9 mouse cellular contexts compared by ENCODE assay signal in the genomic region with DNA sequence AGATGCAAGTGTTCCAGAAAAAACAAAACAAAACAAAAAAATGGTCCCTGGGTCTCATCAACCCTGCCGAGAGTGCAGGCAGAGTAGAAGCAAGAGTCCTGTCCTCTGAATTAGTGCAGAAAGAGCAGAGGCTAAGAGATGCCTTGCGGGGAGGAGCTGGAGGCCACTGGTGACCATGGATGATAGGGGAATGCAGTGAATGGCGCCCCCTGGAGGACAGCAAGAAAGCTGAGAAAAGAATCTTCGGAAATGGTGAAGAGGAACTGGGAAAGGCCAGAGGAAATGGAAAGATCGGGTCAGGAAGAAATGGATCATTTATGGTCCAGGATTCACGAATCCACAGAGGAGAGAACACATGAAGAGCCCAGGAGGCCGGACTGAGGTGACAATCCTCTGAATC.
DNase-seq lines count a peak whose midpoint lies in the region; ATAC-seq and TF ChIP-seq lines count a peak whose summit lies in the region.
"Had no signal": no experiment of that assay in that cellular context is flagged by ENCODE, and none has a peak within 500 bp of the region (broad histone marks: within the 10 kb centered on the region; RNA-seq: fewer than 3 reads in every experiment).

No protein-coding gene starts in this region.

- ATAC-seq in limb, embryonic 12.5 days (ENCODE audit: insufficient number of reproducible peaks, insufficient read depth, low FRiP score, low TSS enrichment, low read depth) = no peak
- peak; percentile 30; the same call in 1 of the 2 replicates for ATAC-seq in neural tube, embryonic 12.5 days (ENCODE audit: low FRiP score, low read depth)

- H3K4me2 ChIP-seq in limb, embryonic 12.5 days = peak overlapping the region; percentile 26; the same call in 1 of the 2 replicates
- H3K4me2 ChIP-seq in neural tube, embryonic 12.5 days (replicated peaks) = no peak overlapping the region
- H3K4me2 ChIP-seq: embryonic facial prominence, embryonic 13.5 days had no signal

- H3K27me3 ChIP-seq in thymus, adult 2 months (ENCODE audit: control insufficient read depth, insufficient read depth, low read length) = no peaks in the 10 kb centered on the region
- no peaks in the 10 kb centered on the region for H3K27me3 ChIP-seq in limb, embryonic 12.5 days
- H3K27me3 ChIP-seq in neural tube, embryonic 12.5 days (replicated peaks) = no peaks in the 10 kb centered on the region
- H3K27me3 ChIP-seq: embryonic facial prominence, embryonic 13.5 days had no signal

- H3K27ac ChIP-seq in thymus, adult 2 months (ENCODE audit: control insufficient read depth, insufficient read depth, low read length) = no peak overlapping the region
- H3K27ac ChIP-seq in limb, embryonic 12.5 days = no peak overlapping the region
- H3K27ac ChIP-seq in neural tube, embryonic 12.5 days = no peak overlapping the region
- H3K27ac ChIP-seq: embryonic facial prominence, embryonic 13.5 days had no signal

- DNase-seq in thymus, adult 2 months = peak; percentile 44
- DNase-seq in thymus, adult 18-20 months = no peak
- peak; percentile 84 to 87 for DNase-seq in cerebellum, postnatal 36 days
- peak; percentile 75 to 85 for DNase-seq in gastrocnemius, postnatal 4 days (ENCODE audit: low spot score in 2 of 2)
- peak; percentile 51 to 69 for DNase-seq in kidney, adult 8-10 months
- peak; percentile 76 for DNase-seq in testis, postnatal 14 days (ENCODE audit: low spot score)

- 39% methylated on average over 7 of the region's 7 CpGs for WGBS in thymus, adult 2 months
- 47% methylated on average over 7 of the region's 7 CpGs for WGBS in limb, embryonic 12.5 days
- WGBS in neural tube, embryonic 12.5 days = 46% methylated on average over 7 of the region's 7 CpGs

- H3K4me1 ChIP-seq in thymus, adult 2 months (replicated peaks; ENCODE audit: control insufficient read depth, insufficient read depth, low read length) = peaks cover 27% of the 10 kb centered on the region
- H3K4me1 ChIP-seq in limb, embryonic 12.5 days (replicated peaks) = peaks cover 23% of the 10 kb centered on the region
- peaks cover 7% of the 10 kb centered on the region; the same call in 1 of the 2 replicates for H3K4me1 ChIP-seq in neural tube, embryonic 12.5 days

- H3K4me3 ChIP-seq in thymus, adult 2 months (ENCODE audit: control insufficient read depth, insufficient read depth, low read length) = no peak overlapping the region
- H3K4me3 ChIP-seq in limb, embryonic 12.5 days (replicated peaks) = no peak overlapping the region
- H3K4me3 ChIP-seq in neural tube, embryonic 12.5 days = no peak overlapping the region
- H3K4me3 ChIP-seq: embryonic facial prominence, embryonic 13.5 days had no signal

- H3K36me3 ChIP-seq in thymus, adult 2 months (ENCODE audit: control insufficient read depth, insufficient read depth, low read length) = no peaks in the 10 kb centered on the region
- H3K36me3 ChIP-seq in limb, embryonic 12.5 days = no peaks in the 10 kb centered on the region
- H3K36me3 ChIP-seq in neural tube, embryonic 12.5 days = no peaks in the 10 kb centered on the region
- H3K36me3 ChIP-seq: embryonic facial prominence, embryonic 13.5 days had no signal

- TF ChIP-seq POLR2A in thymus, adult 2 months (IDR thresholded peaks at IDR 0.05; ENCODE audit: control insufficient read depth, extremely low read depth, insufficient read depth, low read length, poor library complexity) = no peak

- no peaks in the 10 kb centered on the region for H3K9me3 ChIP-seq in limb, embryonic 12.5 days
- no peaks in the 10 kb centered on the region for H3K9me3 ChIP-seq in neural tube, embryonic 12.5 days
- H3K9me3 ChIP-seq: embryonic facial prominence, embryonic 13.5 days had no signal

- peak; percentile 65; the same call in 1 of the 2 replicates for TF ChIP-seq CTCF in thymus, adult 2 months (IDR thresholded peaks at IDR 0.05; ENCODE audit: borderline replicate concordance, control insufficient read depth, extremely low read depth, insufficient read depth, low read length, poor library complexity)

- no peak overlapping the region for H3K9ac ChIP-seq in limb, embryonic 12.5 days (replicated peaks)
- no peak overlapping the region for H3K9ac ChIP-seq in neural tube, embryonic 12.5 days
- H3K9ac ChIP-seq: embryonic facial prominence, embryonic 13.5 days had no signal

Comparison
In these comparisons a context has a peak if more than half of its experiments do, and no peak if none do; other contexts are left out.
1. DNase-seq: peak in thymus, adult 2 months (single experiment), cerebellum, postnatal 36 days (2 of 2), gastrocnemius, postnatal 4 days (2 of 2), kidney, adult 8-10 months (2 of 2) and testis, postnatal 14 days (single experiment); none in thymus, adult 18-20 months (0 of 2).